Mouse (Mus musculus) ES-Bruce4 (cell line): ENCODE measurements at regions not wholly inside any gene's neighbourhood (a gene's known extent, or its start where the extent isn't known, plus 50 kb on each side); places are given as distances from the start of the nearest gene placed in this dataset.

Experiments
- H3K27ac ChIP-seq: 2 replicates; pipeline ENCODE4 v1.5.1; 2012; ENCODE audit warnings: low read length, inconsistent platforms; ENCODE audit not compliant: insufficient read depth
- H3K27me3 ChIP-seq: 2 replicates; pipeline ENCODE4 v1.6.1; 2012; ENCODE audit warnings: mild to moderate bottlenecking, low read length, inconsistent platforms; ENCODE audit not compliant: control insufficient read depth, poor library complexity, insufficient read depth, severe bottlenecking
- H3K36me3 ChIP-seq: 2 replicates; pipeline ENCODE4 v1.6.1; 2012; ENCODE audit warnings: inconsistent platforms, mild to moderate bottlenecking, low read length, moderate library complexity; ENCODE audit not compliant: control insufficient read depth, poor library complexity, insufficient read depth, severe bottlenecking
- H3K4me1 ChIP-seq: one replicate; pipeline ENCODE4 v1.8.1; 2011; ENCODE audit warnings: low read length; ENCODE audit not compliant: control insufficient read depth, insufficient read depth
- H3K4me3 ChIP-seq: 2 replicates; pipeline ENCODE4 v1.5.1; 2011; ENCODE audit warnings: low read depth, mild to moderate bottlenecking, low read length
- H3K9ac ChIP-seq: 2 replicates; pipeline ENCODE4 v1.6.1; 2012; ENCODE audit warnings: low read depth, mild to moderate bottlenecking, inconsistent platforms; ENCODE audit not compliant: poor library complexity, severe bottlenecking
- H3K9me3 ChIP-seq: replicated peaks from 2 replicates; pipeline ENCODE4 v1.6.1; 2012; ENCODE audit warnings: mild to moderate bottlenecking, low read length, inconsistent platforms; ENCODE audit not compliant: control insufficient read depth, poor library complexity, insufficient read depth, severe bottlenecking
- CTCF ChIP-seq: IDR thresholded peaks from one replicate; pipeline ENCODE4 v1.8.1; 2011; ENCODE audit warnings: low read depth, low read length
- EP300 ChIP-seq: IDR thresholded peaks from 2 replicates; pipeline ENCODE4 v1.6.1; 2011; ENCODE audit warnings: low read depth, low read length; ENCODE audit not compliant: insufficient read depth
- POLR2A ChIP-seq: IDR thresholded peaks from one replicate; pipeline ENCODE4 v1.8.1; 2011; ENCODE audit warnings: low read length; ENCODE audit not compliant: insufficient read depth

DNA sequence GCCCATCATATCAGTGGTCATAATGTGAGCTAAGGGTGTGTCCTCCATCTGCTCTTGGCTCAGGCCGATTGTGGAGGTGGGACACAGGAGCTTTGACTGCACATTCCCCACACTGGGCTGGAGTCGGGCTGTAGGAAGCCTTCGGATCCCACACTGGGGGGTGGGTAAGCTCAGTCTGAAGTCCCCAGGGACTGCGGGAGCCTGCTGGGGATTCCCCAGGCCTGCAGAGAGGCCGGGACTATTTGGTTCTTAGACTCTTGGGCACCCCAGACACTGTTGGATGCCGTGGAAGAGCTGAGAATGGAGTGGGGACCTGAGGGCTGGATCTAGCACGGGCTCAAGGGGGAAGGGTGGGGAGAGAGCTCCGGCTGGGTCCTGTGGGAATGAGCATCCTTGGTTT, 547.1 kb upstream of the Nrp1 start:
- H3K27ac ChIP-seq: no peak overlapping the region
- no peaks in the 10 kb centered on the region for H3K4me1 ChIP-seq

DNA sequence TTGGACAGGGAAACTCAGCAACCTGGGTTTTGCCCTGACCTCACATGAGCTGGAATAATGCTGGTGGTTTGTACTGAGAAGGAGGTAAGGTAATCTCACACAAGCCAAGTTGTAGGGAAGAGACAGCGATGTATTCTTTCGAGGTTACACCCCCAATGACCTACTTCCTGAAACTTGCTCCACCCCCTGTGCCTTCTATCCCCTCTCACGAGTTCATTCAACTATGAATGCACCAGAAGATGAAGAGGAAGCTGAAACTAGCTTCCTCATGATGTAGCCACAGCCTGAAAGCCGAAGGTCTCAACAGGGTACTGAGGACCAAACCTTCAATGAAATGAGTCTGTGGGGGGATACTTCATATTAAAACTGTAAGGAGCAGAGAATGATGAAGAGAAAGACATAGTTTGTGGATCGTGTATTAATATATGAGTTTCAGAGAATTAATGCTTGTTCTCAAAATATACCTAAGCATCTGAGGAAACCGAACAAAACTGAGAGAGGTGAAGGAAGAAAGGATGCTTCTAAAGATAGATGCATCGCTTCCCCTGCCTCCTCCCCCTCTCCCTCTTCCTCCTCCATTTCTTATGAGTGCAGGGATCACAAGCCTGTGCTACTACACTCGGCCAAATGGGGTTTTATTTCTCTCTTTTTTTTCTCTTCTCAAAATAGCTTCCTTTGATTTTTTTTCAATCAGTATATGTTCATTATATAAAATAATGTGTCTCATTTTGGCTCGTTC, 543.5 kb upstream of the Nrp1 start:
- Histone ChIP-seq H3K9ac (no peak overlapping the region), H3K4me1 (no peaks in the 10 kb centered on the region), H3K9me3 (no peaks in the 10 kb centered on the region), H3K4me3 (no peak overlapping the region), H3K27me3 (no peaks in the 10 kb centered on the region), H3K36me3 (no peaks in the 10 kb centered on the region), H3K27ac (no peak overlapping the region)
- TF ChIP-seq POLR2A: no peak
- TF ChIP-seq CTCF: no peak
- TF ChIP-seq EP300: no peak

More for the DNA sequence above, 547.1 kb upstream of the Nrp1 start:
- H3K27me3 ChIP-seq: no peaks in the 10 kb centered on the region
- no peak for TF ChIP-seq EP300
- no peak for TF ChIP-seq CTCF
- no peak for TF ChIP-seq POLR2A
- no peaks in the 10 kb centered on the region for H3K36me3 ChIP-seq
- no peak overlapping the region for H3K4me3 ChIP-seq
- H3K9ac ChIP-seq: no peak overlapping the region
- H3K9me3 ChIP-seq: no peaks in the 10 kb centered on the region

DNA sequence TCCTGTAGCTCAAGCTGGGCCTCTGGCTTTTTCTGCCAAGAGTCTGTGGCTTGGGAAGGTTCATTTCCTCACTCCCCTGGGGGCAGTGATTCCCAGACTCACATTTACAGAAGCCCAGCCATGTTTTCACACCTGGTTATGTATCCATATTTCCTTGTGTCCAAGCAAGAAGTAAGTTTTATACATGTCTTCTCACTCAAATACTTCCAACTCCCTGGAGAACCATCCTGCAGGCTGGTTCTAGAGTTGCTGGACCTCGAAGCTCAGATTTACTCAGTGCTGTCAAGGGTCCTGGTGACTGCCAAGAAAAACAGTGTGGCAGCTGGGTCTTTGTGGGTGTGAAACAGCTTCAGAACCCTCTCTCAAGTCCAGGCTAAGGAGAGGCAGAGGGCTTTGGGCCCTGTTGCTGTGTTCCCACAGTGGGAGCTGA, 537.6 kb upstream of the Nrp1 start:
- TF ChIP-seq EP300 (no peak), POLR2A (no peak), CTCF (no peak)
- no peaks in the 10 kb centered on the region for H3K27me3 ChIP-seq
- no peak overlapping the region for H3K27ac ChIP-seq
- no peaks in the 10 kb centered on the region for H3K36me3 ChIP-seq
- H3K9ac ChIP-seq: no peak overlapping the region
- H3K9me3 ChIP-seq: no peaks in the 10 kb centered on the region
- no peaks in the 10 kb centered on the region for H3K4me1 ChIP-seq
- no peak overlapping the region for H3K4me3 ChIP-seq

DNA sequence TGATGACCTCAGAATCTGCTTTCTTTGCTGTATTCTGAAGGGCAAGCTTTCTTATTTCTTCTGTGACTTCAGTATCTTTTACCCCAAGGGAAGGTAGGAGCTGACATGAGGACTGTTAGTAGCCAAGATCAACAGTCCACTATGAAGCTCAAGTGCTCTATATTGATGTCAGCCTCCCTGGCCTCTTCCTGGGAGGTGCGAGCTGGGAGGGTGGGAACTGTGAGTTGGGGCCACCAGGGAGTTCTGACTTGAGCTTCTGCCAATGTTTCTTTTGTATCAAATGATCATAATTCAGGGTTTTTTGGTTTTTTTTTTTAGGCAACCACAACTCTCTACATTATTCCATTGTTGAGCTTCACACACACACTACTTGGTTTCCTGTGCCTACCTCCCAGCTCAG, 536.8 kb upstream of the Nrp1 start:
- no peak overlapping the region for H3K4me3 ChIP-seq
- no peaks in the 10 kb centered on the region for H3K4me1 ChIP-seq
- no peak overlapping the region for H3K9ac ChIP-seq
- H3K27me3 ChIP-seq: no peaks in the 10 kb centered on the region
- H3K9me3 ChIP-seq: no peaks in the 10 kb centered on the region
- no peak overlapping the region for H3K27ac ChIP-seq
- no peaks in the 10 kb centered on the region for H3K36me3 ChIP-seq
- no peak for TF ChIP-seq EP300
- no peak for TF ChIP-seq CTCF
- TF ChIP-seq POLR2A: no peak

DNA sequence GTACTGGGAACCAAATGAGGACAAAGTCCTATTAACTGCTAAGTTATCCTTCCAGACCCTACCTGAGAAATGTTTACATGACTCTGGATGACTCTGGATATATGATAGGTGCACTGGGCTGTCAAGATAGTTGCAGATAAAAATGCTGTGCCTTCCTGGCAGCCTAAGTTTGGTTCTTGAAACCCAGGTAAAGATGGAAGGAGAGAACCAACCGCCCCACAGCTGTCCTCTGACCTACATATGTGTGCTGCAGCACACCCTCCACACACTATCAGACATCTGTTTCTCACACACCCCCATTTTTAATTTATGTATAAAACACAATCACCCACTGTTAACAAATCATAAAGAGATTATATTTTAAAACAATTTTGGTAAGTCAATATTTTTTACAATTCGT, 533.4 kb upstream of the Nrp1 start:
- Histone ChIP-seq H3K27ac (no peak overlapping the region), H3K9ac (no peak overlapping the region), H3K4me1 (no peaks in the 10 kb centered on the region), H3K27me3 (no peaks in the 10 kb centered on the region; the same call in 1 of the 2 replicates), H3K4me3 (no peak overlapping the region), H3K9me3 (no peaks in the 10 kb centered on the region), H3K36me3 (no peaks in the 10 kb centered on the region)
- no peak for TF ChIP-seq EP300
- no peak for TF ChIP-seq POLR2A
- TF ChIP-seq CTCF: no peak

DNA sequence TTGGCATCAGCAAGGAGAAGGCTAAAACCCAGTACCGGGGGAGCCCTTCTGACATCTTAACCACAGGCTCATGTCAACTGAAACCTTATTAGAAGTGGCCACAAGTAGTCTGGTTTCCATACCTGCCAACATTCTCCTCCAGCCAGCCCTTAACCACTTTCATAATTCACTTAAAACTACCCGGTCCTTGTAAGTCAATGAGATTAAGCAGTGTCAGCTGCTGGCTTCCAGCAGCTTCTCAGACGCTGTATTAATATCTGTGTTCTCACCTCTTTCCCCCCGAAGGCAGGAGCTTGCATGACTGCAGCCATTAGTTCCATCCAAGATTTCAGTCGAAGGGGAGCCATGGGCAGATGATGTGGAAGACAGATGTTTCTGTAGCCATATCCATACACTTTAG, 530.6 kb upstream of the Nrp1 start:
- H3K9me3 ChIP-seq: no peaks in the 10 kb centered on the region
- no peaks in the 10 kb centered on the region for H3K36me3 ChIP-seq
- no peaks in the 10 kb centered on the region; the same call in 1 of the 2 replicates for H3K27me3 ChIP-seq
- H3K27ac ChIP-seq: no peak overlapping the region
- no peak overlapping the region for H3K9ac ChIP-seq
- no peaks in the 10 kb centered on the region for H3K4me1 ChIP-seq
- H3K4me3 ChIP-seq: no peak overlapping the region
- TF ChIP-seq EP300 (no peak), CTCF (no peak), POLR2A (no peak)
